Mouse (Mus musculus) right cerebral cortex, postnatal 14 days (tissue): Measurements from ENCODE around the gene Ell2.

Source experiments
- DNase-seq: peaks from one replicate; pipeline ENCODE4 v3.0.0; 2022

The Ell2 gene

DNA sequence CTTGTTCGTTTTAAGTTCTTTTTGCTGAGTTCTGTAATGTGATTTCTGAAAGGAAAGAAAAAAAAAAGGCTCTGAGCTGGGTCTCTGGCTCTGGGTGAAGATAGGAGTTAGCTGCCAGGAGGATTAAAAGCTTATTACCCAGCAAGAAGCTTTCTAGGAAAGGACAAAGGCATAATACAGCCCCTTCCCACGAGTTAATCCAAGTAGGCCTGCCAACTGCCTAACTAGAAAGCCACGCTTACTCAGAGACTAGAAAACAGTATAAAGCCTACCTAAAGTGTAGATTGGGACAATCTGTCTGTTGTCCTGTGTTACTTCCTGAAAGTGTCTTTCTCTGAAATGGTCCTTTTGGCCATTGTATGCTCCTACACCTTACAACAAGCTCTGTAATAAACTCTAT is 111.9 kb downstream of the Ell2 start:
- no peak for DNase-seq

DNA sequence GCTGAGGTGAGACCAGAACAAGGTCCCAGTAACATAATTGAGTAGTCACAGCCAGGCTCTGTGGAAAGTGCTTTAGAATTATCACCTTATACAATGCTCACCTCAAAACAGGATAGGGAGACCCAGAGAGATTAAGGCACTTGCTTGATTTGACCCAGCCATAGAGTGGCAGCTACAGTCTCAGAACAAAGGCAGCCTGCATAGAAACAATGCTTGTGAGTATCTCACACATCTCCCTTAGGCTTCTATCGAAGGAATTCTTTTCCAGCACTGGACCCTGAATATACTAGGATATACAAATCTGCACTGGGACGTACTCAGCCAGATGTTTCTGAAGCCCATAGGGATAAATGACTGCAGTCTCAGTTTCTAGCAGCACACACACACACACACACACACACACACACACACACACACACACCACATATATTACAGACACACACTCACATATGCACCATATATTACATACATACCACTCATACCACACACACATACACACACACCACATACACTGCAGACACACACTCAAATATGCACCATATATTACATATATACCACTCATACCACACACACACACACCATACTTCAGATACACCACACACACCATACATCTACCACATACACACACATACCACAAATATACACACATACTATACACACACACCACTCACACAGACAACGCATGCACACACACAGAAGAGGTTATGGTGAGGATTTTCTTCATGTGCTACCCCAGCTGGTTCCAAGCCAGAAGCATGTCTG is 112.6 kb downstream of the Ell2 start:
- no peak for DNase-seq

DNA sequence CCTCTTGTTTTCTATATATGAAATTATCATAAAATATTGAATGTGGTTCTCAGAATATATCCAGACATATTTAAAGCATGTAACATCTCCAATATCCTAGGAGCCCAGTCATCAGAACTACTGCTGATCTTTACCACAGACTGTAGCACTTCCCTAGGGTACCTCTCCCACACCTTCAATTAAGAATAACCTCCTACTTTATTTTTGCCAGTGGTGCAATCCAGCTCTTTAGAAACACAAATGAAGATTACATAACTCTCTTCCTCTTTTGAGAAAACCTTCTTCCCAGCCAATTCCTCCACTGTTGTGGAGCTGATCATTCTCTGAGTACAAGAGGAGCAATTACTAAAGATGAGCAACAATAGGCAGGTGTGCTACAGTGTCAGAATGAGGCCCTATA is 113.3 kb downstream of the Ell2 start:
- no peak for DNase-seq
